Mouse (Mus musculus): Measurements from ENCODE around the gene Kcmf1.

Kcmf1 gene

GRCm38 (mm10) chr6:72899781-72900681 lies at the start of gene Kcmf1:
TSS of gene Kcmf1 (minus strand) at chr6:72899979.
- peak; percentile 62 for ATAC-seq (ENCODE audit: insufficient number of reproducible peaks, low FRiP score, low TSS enrichment)

GRCm38 (mm10) chr6:72949161-72949756 lies 49.5 kb upstream of the Kcmf1 start:
- ATAC-seq (ENCODE audit: insufficient number of reproducible peaks, low FRiP score, low TSS enrichment): no peak

GRCm38 (mm10) chr6:72948392-72948791 lies 48.6 kb upstream of the Kcmf1 start:
- ATAC-seq (ENCODE audit: insufficient number of reproducible peaks, low FRiP score, low TSS enrichment): no peak

GRCm38 (mm10) chr6:72947960-72948359 lies 48.2 kb upstream of the Kcmf1 start:
- ATAC-seq (ENCODE audit: insufficient number of reproducible peaks, low FRiP score, low TSS enrichment): no peak

GRCm38 (mm10) chr6:72940493-72940892 lies 40.7 kb upstream of the Kcmf1 start:
- peak; percentile 83 for ATAC-seq (ENCODE audit: insufficient number of reproducible peaks, low FRiP score, low TSS enrichment)

GRCm38 (mm10) chr6:72937859-72938258 lies 38.1 kb upstream of the Kcmf1 start:
- no peak for ATAC-seq (ENCODE audit: insufficient number of reproducible peaks, low FRiP score, low TSS enrichment)

- ATAC-seq (ENCODE audit: insufficient number of reproducible peaks, low FRiP score, low TSS enrichment): no peak
Observed at GRCm38 (mm10) chr6:72937430-72937829, 37.7 kb upstream of the Kcmf1 start.

- ATAC-seq (ENCODE audit: insufficient number of reproducible peaks, low FRiP score, low TSS enrichment): no peak
Observed at GRCm38 (mm10) chr6:72932955-72933354, 33.2 kb upstream of the Kcmf1 start.

- no peak for ATAC-seq (ENCODE audit: insufficient number of reproducible peaks, low FRiP score, low TSS enrichment)
Observed at GRCm38 (mm10) chr6:72931533-72931932, 31.8 kb upstream of the Kcmf1 start.

- no peak for ATAC-seq (ENCODE audit: insufficient number of reproducible peaks, low FRiP score, low TSS enrichment)
Observed at GRCm38 (mm10) chr6:72929795-72930398, 30.1 kb upstream of the Kcmf1 start.

- ATAC-seq (ENCODE audit: insufficient number of reproducible peaks, low FRiP score, low TSS enrichment): 0 out of 2 replicates have a peak, but pooled peaks have one; percentile 20
Observed at GRCm38 (mm10) chr6:72926755-72927482, 27.1 kb upstream of the Kcmf1 start.

- no peak for ATAC-seq (ENCODE audit: insufficient number of reproducible peaks, low FRiP score, low TSS enrichment)
Observed at GRCm38 (mm10) chr6:72926031-72926430, 26.3 kb upstream of the Kcmf1 start.

- ATAC-seq (ENCODE audit: insufficient number of reproducible peaks, low FRiP score, low TSS enrichment): no peak
Observed at GRCm38 (mm10) chr6:72923381-72923780, 23.6 kb upstream of the Kcmf1 start.

- ATAC-seq (ENCODE audit: insufficient number of reproducible peaks, low FRiP score, low TSS enrichment): no peak
Observed at GRCm38 (mm10) chr6:72921081-72921480, 21.3 kb upstream of the Kcmf1 start.

GRCm38 (mm10) chr6:72918510-72919033 lies 18.8 kb upstream of the Kcmf1 start:
- ATAC-seq (ENCODE audit: insufficient number of reproducible peaks, low FRiP score, low TSS enrichment): no peak

GRCm38 (mm10) chr6:72916330-72916729 lies 16.6 kb upstream of the Kcmf1 start:
- ATAC-seq (ENCODE audit: insufficient number of reproducible peaks, low FRiP score, low TSS enrichment): no peak

- ATAC-seq (ENCODE audit: insufficient number of reproducible peaks, low FRiP score, low TSS enrichment): no peak
Observed at GRCm38 (mm10) chr6:72914087-72914749, 14.4 kb upstream of the Kcmf1 start.

- no peak for ATAC-seq (ENCODE audit: insufficient number of reproducible peaks, low FRiP score, low TSS enrichment)
Observed at GRCm38 (mm10) chr6:72911261-72911660, 11.5 kb upstream of the Kcmf1 start.

GRCm38 (mm10) chr6:72902254-72902990 lies 2.6 kb upstream of the Kcmf1 start:
- ATAC-seq (ENCODE audit: insufficient number of reproducible peaks, low FRiP score, low TSS enrichment): no peak

Data from cerebellum, adult (tissue).